Mouse (Mus musculus) sigmoid colon, adult 10 weeks (tissue): ENCODE data around the gene Sp7. TPM values are rescaled to one million over a fixed set of nuclear protein-coding genes. Genes with fewer than 3 reads are reported as not detected.

Experiments
- polyA plus RNA-seq: library from polyadenylated mRNA; stranded (reverse); fragments of 350-450 nt; fragmentation: Illumina TruSeq; extraction: RNeasy Lipid Tissue Mini Kit (QIAGEN cat#74804); gene quantifications from one replicate; pipeline ENCODE4 v1.2.3, GENCODE M21; 2014; ENCODE audit warnings: low read depth, low replicate concordance

The Sp7 gene
- polyA plus RNA-seq: not detected

DNA sequence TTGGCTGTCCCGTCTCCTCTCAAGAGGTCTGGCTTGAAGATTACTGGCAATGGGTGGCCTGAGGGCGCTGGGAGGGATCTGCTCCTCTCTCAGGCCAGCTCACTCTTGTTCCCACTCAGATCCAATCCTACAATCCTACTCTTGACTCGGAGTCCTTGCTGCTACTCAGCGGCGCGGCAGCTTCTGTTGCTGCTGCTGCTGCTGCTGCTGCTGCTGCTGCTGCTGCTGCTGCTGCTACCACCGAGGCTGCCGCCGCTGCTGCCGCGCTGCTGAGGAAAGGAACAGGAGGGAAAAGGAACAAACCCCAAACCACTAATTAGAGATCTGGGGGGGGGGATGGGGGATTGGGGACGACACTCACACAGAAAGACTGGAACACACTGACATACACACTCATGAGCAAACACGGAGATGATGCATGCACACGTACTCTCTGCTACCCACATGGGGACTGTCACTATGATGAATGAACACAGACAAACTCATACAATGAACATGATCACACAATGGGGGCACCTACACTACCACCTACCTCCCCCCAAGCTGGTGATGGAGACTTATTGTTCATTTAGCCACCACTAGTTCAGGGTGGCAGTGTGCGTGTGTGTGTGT is at the start of gene Sp7:
Gene Sp7 (minus strand): TSS at position 450 of the 612 bp plus-strand sequence.

GRCm38 (mm10) chr15:102405489-102406195 is 38.7 kb upstream of the Sp7 start, which contains the start of gene Sp1:
Gene Sp1, plus strand, starts transcription at chr15:102406143.

DNA sequence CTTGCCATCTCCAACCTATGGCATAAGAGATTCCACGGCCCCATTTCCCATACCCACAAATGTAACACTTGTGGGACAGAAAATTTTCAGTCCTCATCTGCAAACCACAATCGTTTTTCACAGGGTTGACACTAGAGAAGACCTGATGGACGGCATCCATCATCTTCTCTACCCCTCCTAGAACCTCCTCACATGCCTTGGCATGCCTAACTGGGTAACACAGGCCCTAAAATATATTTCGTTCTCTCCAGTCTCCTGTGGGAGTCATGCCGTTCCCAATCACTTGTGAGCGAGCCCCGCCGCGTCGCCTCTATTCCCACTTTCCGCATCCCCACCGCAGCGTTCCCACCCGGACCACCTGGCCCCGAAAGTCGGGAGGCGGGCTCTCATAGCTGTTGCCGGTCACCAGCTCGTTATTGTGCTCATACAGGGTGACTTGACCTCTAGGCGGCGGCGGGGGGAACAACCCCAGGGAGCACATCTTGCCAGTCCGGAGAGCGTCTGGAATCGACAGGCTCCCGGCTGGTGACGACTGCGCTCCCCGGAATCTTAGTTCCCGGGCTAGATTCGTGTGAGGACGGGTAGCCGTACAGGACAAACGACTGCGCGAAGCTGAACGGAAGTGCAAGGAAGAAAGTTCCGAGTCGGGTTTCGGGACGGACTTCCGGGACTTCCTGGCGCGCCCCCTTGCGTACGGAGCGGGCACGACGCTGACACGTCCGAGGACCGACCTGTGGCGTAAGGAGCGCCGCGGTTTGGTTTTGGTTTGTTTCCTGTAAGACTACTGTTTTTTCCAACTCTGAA is 16.6 kb downstream of the Sp7 start, which contains the start of gene Aaas:
Gene Aaas (minus strand): TSS at position 634 of the 804 bp plus-strand sequence.

GRCm38 (mm10) chr15:102331610-102332015 is 35.4 kb downstream of the Sp7 start, which contains the start of gene Myg1:
Gene Myg1, plus strand, starts transcription at chr15:102331709.

DNA sequence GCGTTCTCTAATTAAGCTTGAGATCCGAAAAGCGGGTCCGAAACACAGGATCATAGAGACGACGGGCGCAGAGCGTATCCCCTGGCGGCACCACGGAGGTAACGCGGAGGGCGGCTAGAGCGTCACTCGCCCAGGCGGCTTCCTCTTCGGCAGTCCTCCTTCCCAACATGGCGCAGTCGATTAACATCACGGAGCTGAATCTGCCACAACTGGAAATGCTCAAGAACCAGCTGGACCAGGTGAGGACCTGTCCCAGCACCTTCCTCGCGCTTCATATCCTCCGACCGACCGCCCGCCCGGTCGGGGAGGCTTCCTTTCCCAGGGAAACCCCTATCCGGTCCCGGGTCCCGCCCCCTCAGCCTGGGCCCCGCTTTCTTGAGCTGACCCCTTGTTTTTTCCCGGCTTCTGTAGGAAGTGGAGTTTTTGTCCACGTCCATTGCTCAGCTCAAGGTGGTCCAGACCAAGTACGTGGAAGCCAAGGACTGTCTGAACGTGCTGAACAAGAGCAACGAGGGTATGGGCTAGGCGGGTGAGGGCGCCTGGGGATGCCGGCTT is 40.9 kb downstream of the Sp7 start, which contains the start of gene Pfdn5:
Gene Pfdn5 (plus strand): TSS at position 95 of the 555 bp plus-strand sequence.

Other genes starting within 250 kb of the Sp7 start
- gene Spryd3, start 230.9 kb downstream of the Sp7 start, polyA plus RNA-seq: 1.5 TPM
- 0.41 TPM for gene Igfbp6, start 222.8 kb downstream of the Sp7 start, polyA plus RNA-seq
- 0.32 TPM for gene Soat2, start 216.7 kb downstream of the Sp7 start, polyA plus RNA-seq
- 47.3 TPM for gene Zfp740, start 163.9 kb downstream of the Sp7 start, polyA plus RNA-seq
- gene Csad, start 162.5 kb downstream of the Sp7 start, polyA plus RNA-seq: 18.2 TPM
- gene Itgb7, start 135.2 kb downstream of the Sp7 start, polyA plus RNA-seq: 0.47 TPM
- gene Rarg, start 109.7 kb downstream of the Sp7 start, polyA plus RNA-seq: 3.6 TPM
- not detected for gene Gm9918, start 96.6 kb downstream of the Sp7 start, polyA plus RNA-seq
- 0.66 TPM for gene Mfsd5, start 87.7 kb downstream of the Sp7 start, polyA plus RNA-seq
- gene Espl1, start 70.9 kb downstream of the Sp7 start, polyA plus RNA-seq: 0.13 TPM
- gene Pfdn5, start 41.1 kb downstream of the Sp7 start, polyA plus RNA-seq: 39.0 TPM
- 8.4 TPM for gene Myg1, start 35.5 kb downstream of the Sp7 start, polyA plus RNA-seq
- 3.3 TPM for gene Aaas, start 16.4 kb downstream of the Sp7 start, polyA plus RNA-seq
- 124 TPM for gene Sp1, start 39.0 kb upstream of the Sp7 start, polyA plus RNA-seq
- gene Amhr2, start 78.2 kb upstream of the Sp7 start, polyA plus RNA-seq: not detected
- gene Prr13, start 91.8 kb upstream of the Sp7 start, polyA plus RNA-seq: 196 TPM
- 677 TPM for gene Pcbp2, start 103.4 kb upstream of the Sp7 start, polyA plus RNA-seq
- not detected for gene Gm10337, start 136.5 kb upstream of the Sp7 start, polyA plus RNA-seq
- gene Map3k12, start 149.9 kb upstream of the Sp7 start, polyA plus RNA-seq: 1.5 TPM
- gene Tarbp2, start 151.0 kb upstream of the Sp7 start, polyA plus RNA-seq: 2.9 TPM
- 0.95 TPM for gene Npff, start 157.8 kb upstream of the Sp7 start, polyA plus RNA-seq